Mouse (Mus musculus) thymus, adult 2 months (tissue): ENCODE data around the gene Snapc3.

ENCODE experiments used
- CTCF ChIP-seq: fragments of 200-500 bp; IDR thresholded peaks from 2 replicates; pipeline ENCODE4 v1.5.1; 2012; ENCODE audit warnings: mild to moderate bottlenecking, control low read depth, low read length, moderate library complexity, borderline replicate concordance; ENCODE audit not compliant: control insufficient read depth, poor library complexity, insufficient read depth; ENCODE audit errors: extremely low read depth
- POLR2A ChIP-seq: fragments of 200-500 bp; IDR thresholded peaks from 2 replicates; pipeline ENCODE4 v1.6.1; 2012; ENCODE audit warnings: mild to moderate bottlenecking, low read length, control low read depth, moderate library complexity; ENCODE audit not compliant: control insufficient read depth, poor library complexity, insufficient read depth; ENCODE audit errors: extremely low read depth

- TF ChIP-seq CTCF (no peak), POLR2A (no peak)
Measured at GRCm38 (mm10) chr4:83418781-83419180, 1.3 kb downstream of the Snapc3 start.
